Mouse (Mus musculus) midbrain, embryonic 15.5 days (tissue): ENCODE results near the gene Arf4. TPM values are rescaled to one million over a fixed set of nuclear protein-coding genes. Genes with fewer than 3 reads are reported as not detected.
"Not testable (repeated sequence)": the region's sequence is repeated elsewhere in the genome, so short reads cannot be mapped to it uniquely, and the experiment has no call there.

Source experiments
- ATAC-seq: fragments of 200-750 bp; cut with Nextera tagmentation; replicated peaks from 2 replicates; pipeline ENCODE4 v1.8.0; 2017; ENCODE audit warnings: moderate TSS enrichment
- H3K27ac ChIP-seq: fragments of 300-500 bp; sonication (generic); 2 replicates; pipeline ENCODE4 v1.5.1; 2015; ENCODE audit warnings: mild to moderate bottlenecking, inconsistent platforms
- H3K27me3 ChIP-seq: fragments of 300-500 bp; sonication (generic); replicated peaks from 2 replicates; pipeline ENCODE4 v1.6.1; 2015; ENCODE audit warnings: inconsistent platforms
- H3K36me3 ChIP-seq: fragments of 300-500 bp; sonication (generic); replicated peaks from 2 replicates; pipeline ENCODE4 v1.6.1; 2015; ENCODE audit warnings: inconsistent platforms
- H3K4me1 ChIP-seq: fragments of 300-500 bp; sonication (generic); 2 replicates; pipeline ENCODE4 v1.6.1; 2015; ENCODE audit warnings: inconsistent platforms
- H3K4me2 ChIP-seq: fragments of 300-500 bp; sonication (generic); 2 replicates; pipeline ENCODE4 v1.6.1; 2015; ENCODE audit warnings: inconsistent platforms, mild to moderate bottlenecking, moderate library complexity
- H3K4me3 ChIP-seq: fragments of 300-500 bp; sonication (generic); 2 replicates; pipeline ENCODE4 v1.5.1; 2015; ENCODE audit warnings: mild to moderate bottlenecking, inconsistent platforms
- H3K9ac ChIP-seq: fragments of 300-500 bp; sonication (generic); 2 replicates; pipeline ENCODE4 v1.6.1; 2015; ENCODE audit warnings: mild to moderate bottlenecking, inconsistent platforms
- H3K9me3 ChIP-seq: fragments of 300-500 bp; sonication (generic); 2 replicates; pipeline ENCODE4 v1.6.1; 2016; ENCODE audit warnings: inconsistent platforms
- WGBS: fragments of 180-500 bp; shearing (Covaris S2); methylation state at CpG from one replicate; pipeline ENCODE4 v1.1.7; 2015; ENCODE audit warnings: mixed read lengths; 5-methylcytosine and 5-hydroxymethylcytosine counted together
- polyA plus RNA-seq: library from polyadenylated mRNA; unstranded; fragments of >200 nt; fragmentation: Nextera tagmentation; extraction: Ambion mirVana; gene quantifications from 2 replicates; pipeline ENCODE4 v1.2.1, GENCODE M21; 2015

The Arf4 gene
- polyA plus RNA-seq, 1 experiment from 2014 or later, result 512 TPM

GRCm38 (mm10) chr14:26667991-26668370 lies 30.1 kb downstream of the Arf4 start:
- 25% methylated on average over 6 of the region's 6 CpGs for WGBS
- Histone ChIP-seq H3K27me3 (no peaks in the 10 kb centered on the region; the same call in 1 of the 2 replicates), H3K27ac (no peak overlapping the region), H3K4me3 (peak overlapping the region; percentile 95), H3K9me3 (no peaks in the 10 kb centered on the region), H3K9ac (peak overlapping the region; percentile 92), H3K4me2 (peak overlapping the region; percentile 98), H3K4me1 (peaks cover 32% of the 10 kb centered on the region), H3K36me3 (peaks cover 9% of the 10 kb centered on the region; the same call in 1 of the 2 replicates)
- ATAC-seq, result no peak

GRCm38 (mm10) chr14:26668371-26669291 lies 30.8 kb downstream of the Arf4 start:
- 1% methylated on average over 73 of the region's 73 CpGs for WGBS
- H3K4me1 ChIP-seq, result peaks cover 32% of the 10 kb centered on the region
- H3K4me2 ChIP-seq, result peak overlapping the region; percentile 98

GRCm38 (mm10) chr14:26669292-26670073 lies 31.6 kb downstream of the Arf4 start, which contains the start of gene Pde12:
Pde12 (minus strand) TSS chr14:26669883.
- H3K4me2 ChIP-seq, result peak within 1 kb of the TSS; percentile 98
- peak; percentile 96 for ATAC-seq
- WGBS, result under 1% methylated on average over 70 of the region's 70 CpGs

More at GRCm38 (mm10) chr14:26668371-26669291, 30.8 kb downstream of the Arf4 start:
- Histone ChIP-seq H3K9me3 (no peaks in the 10 kb centered on the region), H3K27me3 (no peaks in the 10 kb centered on the region; the same call in 1 of the 2 replicates), H3K4me3 (peak overlapping the region; percentile 95), H3K36me3 (peaks cover 9% of the 10 kb centered on the region; the same call in 1 of the 2 replicates), H3K27ac (peak overlapping the region; percentile 91), H3K9ac (peak overlapping the region; percentile 92)
- ATAC-seq, result peak; percentile 67

GRCm38 (mm10) chr14:26670964-26671363 lies 33.1 kb downstream of the Arf4 start:
- H3K4me2 ChIP-seq, result no peak overlapping the region
- peaks cover 29% of the 10 kb centered on the region for H3K4me1 ChIP-seq
- no peak overlapping the region for H3K9ac ChIP-seq
- no peaks in the 10 kb centered on the region for H3K9me3 ChIP-seq
- no peak for ATAC-seq
- H3K27ac ChIP-seq, result no peak overlapping the region
- H3K36me3 ChIP-seq, result peaks cover under 1% of the 10 kb centered on the region; the same call in 1 of the 2 replicates
- H3K27me3 ChIP-seq, result no peaks in the 10 kb centered on the region; the same call in 1 of the 2 replicates
- no peak overlapping the region for H3K4me3 ChIP-seq

More at GRCm38 (mm10) chr14:26669292-26670073, 31.6 kb downstream of the Arf4 start, which contains the start of gene Pde12:
- peaks cover 9% of the 10 kb centered on the region; the same call in 1 of the 2 replicates for H3K36me3 ChIP-seq
- H3K27ac ChIP-seq, result peak within 1 kb of the TSS; percentile 91
- peak within 1 kb of the TSS; percentile 95 for H3K4me3 ChIP-seq
- H3K4me1 ChIP-seq, result peaks cover 32% of the 10 kb centered on the region
- peak within 1 kb of the TSS; percentile 92 for H3K9ac ChIP-seq
- H3K27me3 ChIP-seq, result no peaks in the 10 kb centered on the region; the same call in 1 of the 2 replicates
- H3K9me3 ChIP-seq, result no peaks in the 10 kb centered on the region

GRCm38 (mm10) chr14:26671870-26672615 lies 34.2 kb downstream of the Arf4 start:
- H3K27me3 ChIP-seq, H3K9ac ChIP-seq, H3K9me3 ChIP-seq, H3K36me3 ChIP-seq, H3K4me3 ChIP-seq, ATAC-seq, H3K4me2 ChIP-seq, H3K27ac ChIP-seq: not testable (repeated sequence)
- WGBS, result 75% methylated on average over 17 of the region's 17 CpGs
- peaks cover 20% of the 10 kb centered on the region for H3K4me1 ChIP-seq

GRCm38 (mm10) chr14:26674476-26675169 lies 36.7 kb downstream of the Arf4 start:
- not testable (repeated sequence) for H3K27ac ChIP-seq, H3K27me3 ChIP-seq, H3K4me1 ChIP-seq, H3K9ac ChIP-seq, H3K36me3 ChIP-seq, ATAC-seq, H3K4me3 ChIP-seq, H3K9me3 ChIP-seq, H3K4me2 ChIP-seq
- 94% methylated on average over 2 of the region's 2 CpGs for WGBS

- Histone ChIP-seq H3K36me3 (no peaks in the 10 kb centered on the region), H3K27ac (no peak overlapping the region), H3K4me3 (no peak overlapping the region), H3K27me3 (no peaks in the 10 kb centered on the region; the same call in 1 of the 2 replicates), H3K4me1 (peaks cover 4% of the 10 kb centered on the region), H3K9ac (no peak overlapping the region), H3K9me3 (no peaks in the 10 kb centered on the region), H3K4me2 (no peak overlapping the region)
- 26% methylated on average over 12 of the region's 12 CpGs for WGBS
- ATAC-seq, result no peak
Observed at GRCm38 (mm10) chr14:26675371-26675770, 37.5 kb downstream of the Arf4 start.

GRCm38 (mm10) chr14:26675791-26676190 lies 37.9 kb downstream of the Arf4 start:
- Histone ChIP-seq H3K9ac (no peak overlapping the region), H3K27ac (no peak overlapping the region), H3K36me3 (no peaks in the 10 kb centered on the region), H3K9me3 (no peaks in the 10 kb centered on the region), H3K4me2 (no peak overlapping the region), H3K4me1 (no peaks in the 10 kb centered on the region), H3K27me3 (no peaks in the 10 kb centered on the region; the same call in 1 of the 2 replicates), H3K4me3 (no peak overlapping the region)
- 76% methylated on average over 5 of the region's 5 CpGs for WGBS
- ATAC-seq, result no peak

GRCm38 (mm10) chr14:26690727-26691126 lies 52.9 kb downstream of the Arf4 start:
- WGBS, result 72% methylated on average over 2 of the region's 2 CpGs
- ATAC-seq, result no peak
- Histone ChIP-seq H3K9ac (no peak overlapping the region), H3K4me1 (no peaks in the 10 kb centered on the region), H3K27me3 (no peaks in the 10 kb centered on the region), H3K27ac (no peak overlapping the region), H3K9me3 (no peaks in the 10 kb centered on the region), H3K36me3 (no peaks in the 10 kb centered on the region), H3K4me3 (no peak overlapping the region), H3K4me2 (no peak overlapping the region)

GRCm38 (mm10) chr14:26691363-26691762 lies 53.5 kb downstream of the Arf4 start:
- no peak overlapping the region for H3K4me3 ChIP-seq
- ATAC-seq, result no peak
- H3K36me3 ChIP-seq, result no peaks in the 10 kb centered on the region
- H3K4me1 ChIP-seq, result no peaks in the 10 kb centered on the region
- no peak overlapping the region for H3K27ac ChIP-seq
- 51% methylated on average over 2 of the region's 2 CpGs for WGBS
- no peak overlapping the region for H3K9ac ChIP-seq
- no peaks in the 10 kb centered on the region for H3K9me3 ChIP-seq
- no peaks in the 10 kb centered on the region for H3K27me3 ChIP-seq
- H3K4me2 ChIP-seq, result no peak overlapping the region

- Histone ChIP-seq H3K4me1 (no peaks in the 10 kb centered on the region), H3K36me3 (no peaks in the 10 kb centered on the region), H3K9ac (no peak within 1 kb of the TSS), H3K9me3 (no peaks in the 10 kb centered on the region), H3K27me3 (no peaks in the 10 kb centered on the region), H3K27ac (no peak within 1 kb of the TSS), H3K4me3 (no peak within 1 kb of the TSS), H3K4me2 (no peak within 1 kb of the TSS)
- ATAC-seq, result no peak
- 91% methylated on average over 3 of the region's 3 CpGs for WGBS
Observed at GRCm38 (mm10) chr14:26692974-26693373, 55.1 kb downstream of the Arf4 start, which contains the start of gene Dnah12. Dnah12 (plus strand) TSS chr14:26693274.
